Mouse (Mus musculus): Measurements from ENCODE around the gene Bptf.

- no peak for TF ChIP-seq POLR2A (IDR thresholded peaks at IDR 0.05; ENCODE audit: control insufficient read depth, low read depth, low read length)
- TF ChIP-seq CTCF (IDR thresholded peaks at IDR 0.05; ENCODE audit: control insufficient read depth, insufficient read depth, insufficient replicate concordance, low read depth, low read length) = no peak
Observed at GRCm38 (mm10) chr11:107137593-107137992, 5.7 kb upstream of the Bptf start.
